Mouse (Mus musculus): ENCODE results near the gene Ugt2a2. TPM values are rescaled to one million over a fixed set of nuclear protein-coding genes. Genes with fewer than 3 reads are reported as not detected.

Ugt2a2 gene
- polyA plus RNA-seq, 1 experiment = not detected

Other genes with a start within 250 kb of the Ugt2a2 start
- gene Ugt2b37, start 227.5 kb downstream of the Ugt2a2 start, polyA plus RNA-seq (2012; rRNA removed) = not detected in 2 replicates
- gene Ugt2a3, start 145.1 kb downstream of the Ugt2a2 start, polyA plus RNA-seq (2012; rRNA removed) = not detected in 2 replicates
- gene Ugt2b38, start 58.1 kb downstream of the Ugt2a2 start, polyA plus RNA-seq (2012; rRNA removed) = not detected in 2 replicates
- gene Gm43638, start 4.5 kb upstream of the Ugt2a2 start, polyA plus RNA-seq (2012; rRNA removed) = not detected in 2 replicates
- not detected in 2 replicates for gene Ugt2a1, start 8.6 kb upstream of the Ugt2a2 start, polyA plus RNA-seq (2012; rRNA removed)
- not detected in 2 replicates for gene Sult1b1, start 55.9 kb upstream of the Ugt2a2 start, polyA plus RNA-seq (2012; rRNA removed)
- not detected in 2 replicates for gene Sult1d1, start 86.8 kb upstream of the Ugt2a2 start, polyA plus RNA-seq (2012; rRNA removed)
- gene Sult1e1, start 109.3 kb upstream of the Ugt2a2 start, polyA plus RNA-seq (2012; rRNA removed) = not detected in 2 replicates
- not detected in 2 replicates for gene Csn1s1, start 183.9 kb upstream of the Ugt2a2 start, polyA plus RNA-seq (2012; rRNA removed)
- gene Csn2, start 217.4 kb upstream of the Ugt2a2 start, polyA plus RNA-seq (2012; rRNA removed) = 0.11 TPM in 1 of 2 replicates, not detected in the other